Mouse (Mus musculus) MN1 (cell line): ENCODE measurements around the gene Chchd3.
A peak's percentile ranks its signal among the peaks of the same experiment; 100 is the strongest.

Source experiments
- DNase-seq: peaks from one replicate; pipeline ENCODE4 v3.0.0-alpha.2; 2016; ENCODE audit warnings: low spot score

The Chchd3 gene

GRCm38 (mm10) chr6:32935576-32935975 lies 124.5 kb downstream of the Chchd3 start:
- peak; percentile 22 for DNase-seq

GRCm38 (mm10) chr6:32931106-32931770 lies 128.8 kb downstream of the Chchd3 start:
- DNase-seq, result no peak

- DNase-seq, result no peak
Measured at GRCm38 (mm10) chr6:32922391-32922790, 137.7 kb downstream of the Chchd3 start.

GRCm38 (mm10) chr6:32920091-32920490 lies 140.0 kb downstream of the Chchd3 start:
- DNase-seq, result no peak

- DNase-seq, result no peak
Measured at GRCm38 (mm10) chr6:32910692-32911091, 149.4 kb downstream of the Chchd3 start.

- DNase-seq, result no peak
Measured at GRCm38 (mm10) chr6:32899061-32899460, 161.0 kb downstream of the Chchd3 start.

GRCm38 (mm10) chr6:32894100-32894499 lies 166.0 kb downstream of the Chchd3 start:
- no peak for DNase-seq

- DNase-seq, result no peak
Measured at GRCm38 (mm10) chr6:32890726-32891125, 169.3 kb downstream of the Chchd3 start.

- DNase-seq, result no peak
Measured at GRCm38 (mm10) chr6:32888894-32889529, 171.0 kb downstream of the Chchd3 start.

- no peak for DNase-seq
Measured at GRCm38 (mm10) chr6:32878586-32878985, 181.5 kb downstream of the Chchd3 start.

- no peak for DNase-seq
Measured at GRCm38 (mm10) chr6:32874176-32874575, 185.9 kb downstream of the Chchd3 start.

GRCm38 (mm10) chr6:32872805-32873204 lies 187.3 kb downstream of the Chchd3 start:
- DNase-seq, result no peak

- DNase-seq, result no peak
Measured at GRCm38 (mm10) chr6:32850960-32851359, 209.1 kb downstream of the Chchd3 start.

GRCm38 (mm10) chr6:32848974-32849373 lies 211.1 kb downstream of the Chchd3 start:
- no peak for DNase-seq

GRCm38 (mm10) chr6:32845463-32845862 lies 214.6 kb downstream of the Chchd3 start:
- peak; percentile 10 for DNase-seq

- DNase-seq, result no peak
Measured at GRCm38 (mm10) chr6:32837939-32838301, 222.1 kb downstream of the Chchd3 start.

GRCm38 (mm10) chr6:32837165-32837938 lies 222.7 kb downstream of the Chchd3 start:
- no peak for DNase-seq

- DNase-seq, result no peak
Measured at GRCm38 (mm10) chr6:32823856-32824620, 236.0 kb downstream of the Chchd3 start.

- DNase-seq, result peak; percentile 39
Measured at GRCm38 (mm10) chr6:32818961-32819360, 241.1 kb downstream of the Chchd3 start.

- DNase-seq, result no peak
Measured at GRCm38 (mm10) chr6:32808796-32809195, 251.3 kb downstream of the Chchd3 start.

GRCm38 (mm10) chr6:32807771-32808170 lies 252.3 kb downstream of the Chchd3 start:
- DNase-seq, result no peak

- DNase-seq, result no peak
Measured at GRCm38 (mm10) chr6:32803646-32804045, 256.4 kb downstream of the Chchd3 start.
